Mouse (Mus musculus): Measurements from ENCODE around the gene Eif4ebp2. TPM values are rescaled to one million over a fixed set of nuclear protein-coding genes. Genes with fewer than 3 reads are reported as not detected.

The Eif4ebp2 gene
- polyA plus RNA-seq, 1 experiment from 2014 or later, result 48.8 TPM

DNA sequence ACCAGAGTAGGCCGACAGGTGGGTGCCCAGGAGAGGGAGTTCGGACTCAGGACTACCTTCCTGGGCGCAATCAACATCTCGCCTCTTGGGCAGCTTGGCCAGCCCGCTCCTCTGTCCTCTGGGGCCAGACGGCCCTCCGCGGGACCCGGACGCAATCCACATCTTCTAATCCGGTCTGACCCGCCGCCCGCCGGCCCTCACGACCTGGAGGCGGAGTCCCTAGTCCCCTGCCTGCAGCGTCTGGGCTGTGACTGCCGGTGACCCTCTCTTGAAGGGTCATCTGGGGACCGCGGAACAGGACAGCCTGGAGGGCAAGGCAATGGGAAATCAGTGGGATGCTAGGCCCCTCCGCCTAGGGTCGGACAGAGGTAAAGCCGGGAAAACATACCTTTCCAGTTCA, 33.3 kb downstream of the Eif4ebp2 start:
- DNase-seq (ENCODE audit: low spot score) (no peak), ATAC-seq (replicated peaks; ENCODE audit: low FRiP score, low TSS enrichment, low read depth) (0 out of 2 replicates have a peak, but pooled peaks have one; percentile 29)
- no peak overlapping the region for H3K9ac ChIP-seq (ENCODE audit: low read length)
- H3K4me3 ChIP-seq (ENCODE audit: low read depth, low read length), result no peak overlapping the region
- H3K4me1 ChIP-seq (replicated peaks; ENCODE audit: control insufficient read depth, insufficient read depth, low read length), result peaks cover 5% of the 10 kb centered on the region; the same call in 1 of the 2 replicates
- H3K4me2 ChIP-seq (ENCODE audit: low read length), result no peak overlapping the region
- no peaks in the 10 kb centered on the region for H3K9me3 ChIP-seq (ENCODE audit: control insufficient read depth, low read length)
- H3K27ac ChIP-seq (ENCODE audit: low read depth), result no peak overlapping the region
- peaks cover 44% of the 10 kb centered on the region for H3K27me3 ChIP-seq (replicated peaks; ENCODE audit: control insufficient read depth, insufficient read depth, low read length)
- no peaks in the 10 kb centered on the region for H3K36me3 ChIP-seq (ENCODE audit: control insufficient read depth, insufficient read depth, low read length)
- WGBS, result 7% methylated on average over 24 of the region's 24 CpGs

- peak overlapping the region; percentile 42 for H3K4me3 ChIP-seq (ENCODE audit: low read depth, low read length)
- peaks cover 44% of the 10 kb centered on the region for H3K27me3 ChIP-seq (replicated peaks; ENCODE audit: control insufficient read depth, insufficient read depth, low read length)
- no peaks in the 10 kb centered on the region for H3K9me3 ChIP-seq (ENCODE audit: control insufficient read depth, low read length)
- peaks cover 8% of the 10 kb centered on the region; the same call in 1 of the 2 replicates for H3K4me1 ChIP-seq (replicated peaks; ENCODE audit: control insufficient read depth, insufficient read depth, low read length)
- no peak overlapping the region for H3K27ac ChIP-seq (ENCODE audit: low read depth)
- H3K4me2 ChIP-seq (ENCODE audit: low read length), result peak overlapping the region; percentile 83
- peak; percentile 76 for DNase-seq (ENCODE audit: low spot score)
- no peaks in the 10 kb centered on the region for H3K36me3 ChIP-seq (ENCODE audit: control insufficient read depth, insufficient read depth, low read length)
- peak overlapping the region; percentile 17; the same call in 1 of the 2 replicates for H3K9ac ChIP-seq (ENCODE audit: low read length)
- 1% methylated on average over 50 of the region's 50 CpGs for WGBS
- peak; percentile 30; the same call in 1 of the 2 replicates for ATAC-seq (replicated peaks; ENCODE audit: low FRiP score, low TSS enrichment, low read depth)
Measured at GRCm38 (mm10) chr10:61418131-61418900, 34.1 kb downstream of the Eif4ebp2 start.

DNA sequence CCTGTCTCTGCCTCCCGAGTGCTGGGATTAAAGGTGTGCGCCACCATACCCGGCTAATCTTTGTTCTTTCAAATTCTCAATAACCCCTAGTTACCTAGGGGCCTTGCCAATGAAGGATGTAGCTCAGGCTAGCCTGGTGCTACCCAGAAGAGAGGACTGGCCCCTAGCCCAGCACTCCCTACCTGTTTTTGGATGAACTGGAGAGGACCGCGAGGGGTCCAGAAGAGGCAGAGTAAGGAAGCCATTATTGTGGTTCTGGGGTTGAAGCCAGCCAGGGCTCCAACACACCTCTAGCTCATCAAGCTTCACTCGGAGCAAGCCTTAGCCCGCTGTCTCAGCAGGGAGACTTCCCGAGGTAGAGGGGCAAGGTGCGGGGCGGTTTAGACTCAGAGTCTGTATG, 34.8 kb downstream of the Eif4ebp2 start, which contains the start of gene Nodal:
Gene Nodal, plus strand, starts transcription at position 301 of the 400 bp plus-strand sequence.
- Histone ChIP-seq H3K9ac (ENCODE audit: low read length) (peak within 1 kb of the TSS; percentile 17; the same call in 1 of the 2 replicates), H3K4me3 (ENCODE audit: low read depth, low read length) (peak within 1 kb of the TSS; percentile 42), H3K27ac (ENCODE audit: low read depth) (no peak within 1 kb of the TSS), H3K4me1 (replicated peaks; ENCODE audit: control insufficient read depth, insufficient read depth, low read length) (peaks cover 9% of the 10 kb centered on the region; the same call in 1 of the 2 replicates), H3K4me2 (ENCODE audit: low read length) (peak within 1 kb of the TSS; percentile 83), H3K36me3 (ENCODE audit: control insufficient read depth, insufficient read depth, low read length) (no peaks in the 10 kb centered on the region), H3K9me3 (ENCODE audit: control insufficient read depth, low read length) (no peaks in the 10 kb centered on the region), H3K27me3 (replicated peaks; ENCODE audit: control insufficient read depth, insufficient read depth, low read length) (peaks cover 44% of the 10 kb centered on the region)
- DNase-seq (ENCODE audit: low spot score) (no peak), ATAC-seq (replicated peaks; ENCODE audit: low FRiP score, low TSS enrichment, low read depth) (no peak)
- WGBS, result 21% methylated on average over 10 of the region's 10 CpGs

DNA sequence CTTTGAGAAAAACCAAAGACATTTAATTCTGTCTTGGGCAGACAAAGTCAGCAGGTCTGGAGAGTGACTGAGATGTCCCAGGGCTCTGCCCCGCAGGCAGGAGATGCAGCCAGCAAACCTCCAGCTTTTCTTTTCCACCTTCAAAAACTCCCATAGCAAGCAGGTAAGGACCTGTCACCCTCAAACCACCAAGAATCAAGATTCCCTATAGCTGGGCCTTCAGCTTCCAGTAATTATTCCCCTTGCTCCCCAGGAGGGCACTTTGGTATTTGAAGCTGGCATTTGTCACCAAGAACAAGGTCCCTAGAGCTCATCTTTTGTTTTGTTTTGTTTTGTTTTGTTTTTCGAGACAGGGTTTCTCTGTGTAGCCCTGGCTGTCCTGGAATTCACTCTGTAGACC, 35.4 kb downstream of the Eif4ebp2 start:
- Histone ChIP-seq H3K4me3 (ENCODE audit: low read depth, low read length) (no peak overlapping the region), H3K36me3 (ENCODE audit: control insufficient read depth, insufficient read depth, low read length) (no peaks in the 10 kb centered on the region), H3K4me1 (replicated peaks; ENCODE audit: control insufficient read depth, insufficient read depth, low read length) (peaks cover 9% of the 10 kb centered on the region; the same call in 1 of the 2 replicates), H3K27ac (ENCODE audit: low read depth) (no peak overlapping the region), H3K4me2 (ENCODE audit: low read length) (no peak overlapping the region), H3K9me3 (ENCODE audit: control insufficient read depth, low read length) (no peaks in the 10 kb centered on the region), H3K9ac (ENCODE audit: low read length) (no peak overlapping the region), H3K27me3 (replicated peaks; ENCODE audit: control insufficient read depth, insufficient read depth, low read length) (peaks cover 44% of the 10 kb centered on the region)
- no peak for ATAC-seq (replicated peaks; ENCODE audit: low FRiP score, low TSS enrichment, low read depth)
- DNase-seq (ENCODE audit: low spot score), result no peak
- WGBS, result 45% methylated on average over 2 of the region's 2 CpGs

DNA sequence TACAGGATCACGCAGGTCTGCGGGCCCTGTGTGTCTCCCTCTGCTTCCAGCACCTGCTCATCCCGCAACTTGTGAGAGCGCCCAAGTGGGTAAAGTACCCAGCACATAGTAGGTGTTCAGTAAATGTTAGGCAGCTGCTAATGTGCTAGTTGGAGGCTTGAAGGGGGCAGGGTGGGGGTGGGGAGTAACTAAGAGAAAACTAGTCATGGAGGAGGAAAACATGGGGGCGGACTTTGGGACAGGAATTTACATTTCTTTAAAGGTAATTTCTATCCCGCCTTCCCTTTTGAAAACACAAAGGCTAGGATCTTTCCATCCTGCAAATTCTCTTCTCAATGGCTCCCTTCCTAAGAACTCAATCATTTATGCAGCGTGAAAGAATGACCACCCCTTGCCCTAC, 35.9 kb downstream of the Eif4ebp2 start:
- Histone ChIP-seq H3K27ac (ENCODE audit: low read depth) (no peak overlapping the region), H3K36me3 (ENCODE audit: control insufficient read depth, insufficient read depth, low read length) (no peaks in the 10 kb centered on the region), H3K4me2 (ENCODE audit: low read length) (no peak overlapping the region), H3K27me3 (replicated peaks; ENCODE audit: control insufficient read depth, insufficient read depth, low read length) (peaks cover 44% of the 10 kb centered on the region), H3K4me1 (replicated peaks; ENCODE audit: control insufficient read depth, insufficient read depth, low read length) (peaks cover 9% of the 10 kb centered on the region; the same call in 1 of the 2 replicates), H3K4me3 (ENCODE audit: low read depth, low read length) (no peak overlapping the region), H3K9me3 (ENCODE audit: control insufficient read depth, low read length) (no peaks in the 10 kb centered on the region), H3K9ac (ENCODE audit: low read length) (no peak overlapping the region)
- WGBS, result 38% methylated on average over 7 of the region's 7 CpGs
- no peak for ATAC-seq (replicated peaks; ENCODE audit: low FRiP score, low TSS enrichment, low read depth)
- DNase-seq (ENCODE audit: low spot score), result no peak

DNA sequence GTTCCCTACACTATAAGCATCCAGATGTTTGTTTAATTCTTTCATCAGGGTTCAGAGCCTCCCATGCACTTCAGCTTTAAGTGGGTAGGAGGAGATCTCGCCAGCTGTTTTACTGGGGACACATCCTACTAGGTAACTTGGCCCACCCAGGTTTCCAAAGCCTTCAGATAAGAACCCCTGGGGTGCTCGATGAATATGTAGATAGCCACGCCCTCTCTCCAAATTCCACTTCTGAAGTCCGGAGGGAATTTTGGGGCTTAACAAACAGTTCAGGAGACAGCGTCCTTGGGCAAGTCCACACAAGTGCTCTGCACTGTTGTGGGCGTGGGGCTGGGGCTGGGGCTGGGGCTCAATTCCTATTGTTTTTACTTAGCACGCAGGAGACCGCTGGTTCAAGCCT, 36.6 kb downstream of the Eif4ebp2 start:
- H3K9ac ChIP-seq (ENCODE audit: low read length), result no peak overlapping the region
- H3K27me3 ChIP-seq (replicated peaks; ENCODE audit: control insufficient read depth, insufficient read depth, low read length), result peaks cover 44% of the 10 kb centered on the region
- WGBS, result 23% methylated on average over 8 of the region's 8 CpGs
- no peak for DNase-seq (ENCODE audit: low spot score)
- H3K9me3 ChIP-seq (ENCODE audit: control insufficient read depth, low read length), result no peaks in the 10 kb centered on the region
- no peaks in the 10 kb centered on the region for H3K36me3 ChIP-seq (ENCODE audit: control insufficient read depth, insufficient read depth, low read length)
- peaks cover 9% of the 10 kb centered on the region; the same call in 1 of the 2 replicates for H3K4me1 ChIP-seq (replicated peaks; ENCODE audit: control insufficient read depth, insufficient read depth, low read length)
- ATAC-seq (replicated peaks; ENCODE audit: low FRiP score, low TSS enrichment, low read depth), result no peak
- no peak overlapping the region for H3K4me2 ChIP-seq (ENCODE audit: low read length)
- H3K4me3 ChIP-seq (ENCODE audit: low read depth, low read length), result no peak overlapping the region
- H3K27ac ChIP-seq (ENCODE audit: low read depth), result no peak overlapping the region

DNA sequence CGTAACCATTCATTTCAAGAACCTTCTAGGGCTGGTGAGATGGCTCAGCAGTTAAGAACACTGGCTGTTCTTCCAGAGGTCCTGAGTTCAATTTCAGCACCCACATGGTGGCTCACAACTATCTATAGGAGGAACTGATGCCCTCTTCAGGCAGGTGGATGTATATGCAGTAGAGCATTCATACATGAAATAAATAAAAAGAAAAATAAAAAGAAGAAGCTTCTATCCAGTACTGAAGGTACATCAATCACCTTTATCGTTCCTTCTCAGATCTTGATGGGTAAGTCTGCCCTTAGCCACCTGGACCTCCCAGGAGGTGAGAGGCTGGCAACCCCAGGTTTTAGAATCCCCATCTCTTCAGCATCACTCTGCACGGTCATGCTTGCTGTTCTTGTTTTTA, 37.2 kb downstream of the Eif4ebp2 start:
- Histone ChIP-seq H3K4me3 (ENCODE audit: low read depth, low read length) (no peak overlapping the region), H3K27me3 (replicated peaks; ENCODE audit: control insufficient read depth, insufficient read depth, low read length) (peaks cover 44% of the 10 kb centered on the region), H3K4me1 (replicated peaks; ENCODE audit: control insufficient read depth, insufficient read depth, low read length) (peaks cover 9% of the 10 kb centered on the region; the same call in 1 of the 2 replicates), H3K9me3 (ENCODE audit: control insufficient read depth, low read length) (no peaks in the 10 kb centered on the region), H3K27ac (ENCODE audit: low read depth) (no peak overlapping the region), H3K36me3 (ENCODE audit: control insufficient read depth, insufficient read depth, low read length) (no peaks in the 10 kb centered on the region), H3K4me2 (ENCODE audit: low read length) (no peak overlapping the region), H3K9ac (ENCODE audit: low read length) (no peak overlapping the region)
- 69% methylated on average over 3 of the region's 3 CpGs for WGBS
- DNase-seq (ENCODE audit: low spot score), result no peak
- no peak for ATAC-seq (replicated peaks; ENCODE audit: low FRiP score, low TSS enrichment, low read depth)

DNA sequence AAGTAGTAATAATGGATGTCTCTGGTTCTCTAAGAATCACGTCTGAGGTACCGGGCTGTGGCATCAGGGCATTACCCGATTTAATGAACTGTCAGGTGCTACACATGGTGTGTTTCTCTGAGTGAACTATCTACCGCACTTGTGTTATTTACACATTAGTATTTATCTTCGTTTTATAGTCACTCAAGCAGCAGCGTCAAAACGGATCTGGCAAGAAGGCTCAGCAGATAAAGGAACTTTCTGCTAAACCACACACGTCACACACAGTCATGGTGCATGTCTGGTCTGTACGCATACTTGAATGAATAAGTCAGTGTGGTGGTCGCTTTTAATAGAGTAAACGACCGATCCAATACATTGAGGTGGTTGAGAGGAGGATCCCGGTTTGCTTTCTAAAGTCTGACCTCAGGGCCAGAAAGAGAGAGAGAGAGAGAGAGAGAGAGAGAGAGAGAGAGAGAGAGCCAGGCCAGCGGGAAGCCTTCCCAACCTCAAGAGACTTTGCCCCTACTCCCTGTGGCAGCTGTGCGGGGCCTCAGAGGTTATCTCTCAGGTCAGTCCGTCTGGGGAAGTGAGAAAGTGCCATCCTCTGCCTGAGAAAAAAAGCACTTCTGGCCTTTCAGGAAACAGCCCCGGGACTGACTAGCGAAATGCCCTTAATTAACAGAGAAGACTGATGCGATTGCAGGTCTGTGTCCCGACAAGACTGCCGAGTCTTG, 39.4 kb downstream of the Eif4ebp2 start:
- no peak overlapping the region for H3K9ac ChIP-seq (ENCODE audit: low read length)
- peaks cover 23% of the 10 kb centered on the region for H3K27me3 ChIP-seq (replicated peaks; ENCODE audit: control insufficient read depth, insufficient read depth, low read length)
- 0 out of 2 replicates have a peak, but pooled peaks cover 4% of the 10 kb centered on the region for H3K4me1 ChIP-seq (replicated peaks; ENCODE audit: control insufficient read depth, insufficient read depth, low read length)
- H3K27ac ChIP-seq (ENCODE audit: low read depth), result no peak overlapping the region
- ATAC-seq (replicated peaks; ENCODE audit: low FRiP score, low TSS enrichment, low read depth), result no peak
- no peak for DNase-seq (ENCODE audit: low spot score)
- no peak overlapping the region for H3K4me3 ChIP-seq (ENCODE audit: low read depth, low read length)
- no peaks in the 10 kb centered on the region for H3K9me3 ChIP-seq (ENCODE audit: control insufficient read depth, low read length)
- 18% methylated on average over 21 of the region's 21 CpGs for WGBS
- H3K4me2 ChIP-seq (ENCODE audit: low read length), result no peak overlapping the region
- H3K36me3 ChIP-seq (ENCODE audit: control insufficient read depth, insufficient read depth, low read length), result no peaks in the 10 kb centered on the region

Data from intestine, embryonic 14.5 days (tissue).